Mouse (Mus musculus): ENCODE data around the gene Usp26. TPM values are rescaled to one million over a fixed set of nuclear protein-coding genes. Genes with fewer than 3 reads are reported as not detected.

Gene Usp26
- polyA plus RNA-seq (2012; rRNA removed), result not detected in 2 replicates

GRCm38 (mm10) chrX:51801133-51801532, at the start of gene Usp26:
TSS of gene Usp26 (minus strand) at chrX:51801233.

Other genes starting within 250 kb of the Usp26 start
- 22.7 and 29.1 TPM in 2 replicates for gene Hs6st2, start 119.4 kb downstream of the Usp26 start, polyA plus RNA-seq (2012; rRNA removed)
- gene 1700080O16Rik, start 171.5 kb upstream of the Usp26 start, polyA plus RNA-seq (2012; rRNA removed), result not detected in 2 replicates